Mouse (Mus musculus) lung, adult 2 months (tissue): ENCODE measurements around the gene Mfsd13b.

ENCODE experiments used
- CTCF ChIP-seq: fragments of 200-500 bp; IDR thresholded peaks from 2 replicates; pipeline ENCODE4 v1.5.1; 2011; ENCODE audit warnings: mild to moderate bottlenecking, low read length, control low read depth; ENCODE audit not compliant: insufficient read depth
- POLR2A ChIP-seq: fragments of 200-500 bp; IDR thresholded peaks from 2 replicates; pipeline ENCODE4 v1.6.1; 2011; ENCODE audit warnings: low read depth, mild to moderate bottlenecking, control low read depth, low read length, borderline replicate concordance; ENCODE audit errors: extremely low read depth

DNA sequence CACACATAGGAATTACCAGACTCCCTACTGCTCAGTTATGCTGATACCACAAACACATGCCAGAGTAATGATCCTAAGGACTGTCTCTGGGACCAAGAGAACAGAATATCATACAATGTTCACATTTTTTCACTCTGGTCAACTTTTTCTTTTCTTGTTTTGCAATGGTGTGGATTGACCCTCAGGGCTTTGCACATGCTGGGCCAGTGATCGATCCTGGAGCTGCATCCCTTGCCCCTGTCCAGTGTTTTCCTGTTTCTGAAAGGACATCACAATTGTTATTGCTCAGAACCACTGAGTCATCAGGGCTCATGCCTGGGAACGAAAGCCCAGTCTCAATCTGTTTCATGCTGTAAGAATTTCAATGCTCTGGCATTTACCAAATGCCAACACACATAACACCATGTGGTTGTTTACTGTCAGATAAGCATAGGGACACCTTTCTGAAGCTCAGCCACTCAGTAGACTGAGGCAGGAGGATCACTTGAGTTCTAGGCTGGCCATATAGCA is 16.8 kb downstream of the Mfsd13b start:
- TF ChIP-seq POLR2A (no peak), CTCF (no peak)
